Mouse (Mus musculus): ENCODE measurements at regions not wholly inside any gene's neighbourhood (a gene's known extent, or its start where the extent isn't known, plus 50 kb on each side); places are given as distances from the start of the nearest gene placed in this dataset.

DNA sequence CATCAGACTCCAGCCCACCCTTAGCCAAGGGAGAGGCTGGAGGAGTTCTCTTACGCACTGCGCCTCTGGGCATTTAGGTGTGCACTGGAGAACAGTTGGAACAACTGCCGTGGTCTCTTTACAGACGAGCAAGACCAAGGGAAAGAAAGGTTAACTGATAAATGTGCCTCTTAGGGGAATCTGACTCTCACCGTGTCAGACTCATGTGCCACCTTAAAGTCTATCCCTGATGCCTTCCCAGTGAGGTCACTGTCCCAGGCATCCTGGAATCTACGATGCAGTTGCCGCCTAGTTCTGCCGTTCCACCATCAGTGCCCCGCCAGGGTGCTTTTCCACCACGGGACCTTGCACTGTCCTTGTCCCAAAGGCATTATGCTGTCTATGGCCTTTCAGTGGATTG, 339.7 kb upstream of the Adgrl2 start:
- TF ChIP-seq FLI1 (IDR thresholded peaks at IDR 0.05; ENCODE audit: low read length) (no peak), GATA1 (IDR thresholded peaks at IDR 0.05; ENCODE audit: borderline replicate concordance, low read length) (no peak)

Data from megakaryocyte, embryonic 14.5 days (primary cell).